Mouse (Mus musculus) gastrocnemius, postnatal 36 days (tissue): Measurements from ENCODE around the gene Ccdc12. TPM values are rescaled to one million over a fixed set of nuclear protein-coding genes. Genes with fewer than 3 reads are reported as not detected.

ENCODE experiments used
- DNase-seq, 2 experiments: peaks; one replicate each; pipeline ENCODE4 v3.0.0; 2022
- intact Hi-C: fragments of 180-260 bp; cut with DNase I; formaldehyde crosslinking; loops from one replicate; pipeline ENCODE4 v1.15.1; 2025
- total RNA-seq, 2 experiments: library from RNA; stranded (reverse); gene quantifications; 2 replicates each; pipeline ENCODE4 v1.2.3; 2021

Gene Ccdc12
- total RNA-seq, 2 experiments from 2014 or later: 45.1 to 48.1 TPM

DNA sequence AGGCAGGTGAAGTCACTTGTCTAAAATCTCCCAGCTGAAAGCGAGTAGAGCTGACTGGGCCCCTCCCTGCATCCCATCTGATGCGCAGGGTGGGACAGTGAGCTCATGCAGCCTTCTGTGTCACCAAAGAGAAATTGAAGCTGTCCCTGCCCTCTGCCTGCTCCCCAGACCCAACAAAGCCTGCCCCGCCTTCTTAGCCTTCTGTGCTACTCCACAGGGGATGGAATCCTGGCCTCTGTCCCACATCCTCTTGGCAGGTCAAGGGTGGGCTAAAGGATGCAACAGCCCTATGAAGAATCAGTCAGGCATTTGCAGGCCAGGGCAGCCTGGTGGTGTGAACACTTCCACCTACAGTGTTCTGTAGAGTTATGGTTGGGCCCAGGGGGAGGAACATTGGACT, 41.2 kb downstream of the Ccdc12 start:
- no peak for DNase-seq
- intact Hi-C loops: no loop called here

DNA sequence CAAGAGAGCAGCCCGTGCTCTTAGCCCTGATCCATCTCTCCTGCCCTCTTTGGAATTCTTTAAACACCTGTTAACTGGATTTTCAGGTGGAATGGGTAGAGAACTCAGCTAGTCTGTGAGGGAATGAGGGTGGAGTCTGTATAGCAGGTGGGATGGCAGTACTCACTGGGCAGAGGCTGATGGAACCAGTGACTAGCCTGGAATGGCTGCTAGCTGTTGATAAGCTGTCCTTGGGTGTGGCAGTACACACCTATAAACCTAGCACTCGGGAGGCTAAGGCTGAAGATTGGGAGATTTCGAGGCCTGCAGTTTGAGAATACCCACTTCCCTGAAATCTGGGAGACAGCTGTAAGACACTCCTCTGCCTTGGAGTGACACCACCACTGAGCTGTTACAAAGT, 43.3 kb downstream of the Ccdc12 start:
- intact Hi-C loops: no loop called here
- no peak for DNase-seq

DNA sequence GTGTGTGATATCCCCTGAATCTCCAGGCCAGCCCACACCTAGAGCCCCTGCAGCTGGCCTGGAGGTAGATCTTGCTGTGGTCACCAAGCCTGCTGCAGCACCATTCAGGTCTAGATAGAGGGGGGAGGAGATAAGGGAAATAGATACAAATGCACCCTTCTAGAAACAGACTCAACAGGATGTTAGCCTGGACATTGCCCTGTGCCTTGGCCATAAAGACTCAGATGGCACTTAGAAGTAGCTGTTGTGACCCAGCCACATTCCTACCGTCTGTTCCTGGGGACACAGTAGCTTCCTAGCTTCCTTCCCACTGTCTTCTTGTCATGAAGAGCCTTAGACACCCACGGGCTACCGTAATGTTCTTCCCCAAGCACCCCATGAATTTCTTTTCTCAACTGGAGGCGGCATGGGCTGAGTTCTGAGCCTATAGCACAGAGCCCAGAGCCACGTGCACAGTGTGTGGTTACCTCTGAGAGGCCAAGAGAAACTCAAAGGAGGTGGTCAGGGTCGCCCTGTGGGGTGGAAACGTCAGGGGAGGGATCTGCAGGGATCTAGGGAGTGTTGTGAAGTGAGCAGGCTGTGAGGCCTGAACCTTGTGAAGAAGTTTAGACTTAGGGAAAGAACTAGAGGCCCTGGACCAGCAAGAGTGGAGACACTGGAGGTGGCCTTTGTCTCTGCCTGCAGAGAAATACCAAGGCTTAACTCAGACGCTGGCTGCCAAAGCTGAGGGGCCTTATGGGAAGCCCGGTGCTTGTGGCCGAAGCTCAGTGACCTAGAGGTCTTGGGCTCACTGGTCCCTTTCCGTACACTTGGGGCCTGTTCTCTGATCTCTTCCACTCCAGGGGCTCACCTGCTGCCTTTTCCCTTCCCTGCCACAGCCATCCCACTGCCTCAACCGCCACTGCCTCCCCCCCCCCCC, 45.1 kb downstream of the Ccdc12 start:
- no peak for DNase-seq
- intact Hi-C loops: loop anchor here (5.0 kb wide), 1 partner anchor 239 kb away; no protein-coding TSS in a partner anchor

DNA sequence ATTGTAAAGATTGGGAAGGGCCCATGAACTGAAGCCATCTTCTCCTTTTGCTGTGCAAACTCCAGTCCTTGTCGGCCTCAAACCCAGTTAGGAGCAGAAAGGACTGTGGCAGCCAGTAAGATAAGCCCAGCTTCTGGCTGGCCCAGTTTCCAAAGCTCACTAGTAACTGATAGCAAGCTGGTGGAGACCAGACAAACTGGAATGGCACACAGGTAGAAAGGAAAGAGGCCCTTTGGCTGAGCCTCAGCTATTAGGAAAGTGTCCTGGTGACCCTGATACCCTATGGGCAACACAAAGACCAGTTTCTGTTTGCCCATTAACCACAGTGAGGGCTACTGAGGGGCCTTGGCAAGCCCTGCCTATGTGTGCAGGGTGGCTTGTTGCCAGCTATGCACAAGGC, 46.5 kb downstream of the Ccdc12 start:
- no peak for DNase-seq
- intact Hi-C loops: loop anchor here (5.0 kb wide), 1 partner anchor 241 kb away; no protein-coding TSS in a partner anchor

DNA sequence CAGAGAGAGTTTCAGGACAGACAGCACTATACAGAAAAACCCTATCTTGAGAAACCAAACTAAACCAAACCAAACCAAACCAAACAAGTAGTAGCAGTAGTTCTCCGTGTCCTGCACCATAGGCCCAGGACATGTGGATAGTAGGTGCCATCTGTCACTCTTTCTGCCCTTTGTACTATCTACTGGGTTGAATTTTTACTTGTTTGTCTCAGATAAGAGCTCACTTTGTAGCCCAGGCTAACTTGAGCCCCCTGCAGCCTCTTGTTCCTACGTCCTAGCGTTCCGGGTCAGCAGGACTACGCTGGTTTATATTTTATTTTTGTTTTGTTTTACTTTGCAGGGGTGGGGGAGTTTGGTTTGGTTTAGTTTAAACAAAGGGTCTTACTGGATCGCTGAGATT, 47.6 kb downstream of the Ccdc12 start:
- intact Hi-C loops: loop anchor here (5.0 kb wide), 1 partner anchor 242 kb away; no protein-coding TSS in a partner anchor
- no peak for DNase-seq

DNA sequence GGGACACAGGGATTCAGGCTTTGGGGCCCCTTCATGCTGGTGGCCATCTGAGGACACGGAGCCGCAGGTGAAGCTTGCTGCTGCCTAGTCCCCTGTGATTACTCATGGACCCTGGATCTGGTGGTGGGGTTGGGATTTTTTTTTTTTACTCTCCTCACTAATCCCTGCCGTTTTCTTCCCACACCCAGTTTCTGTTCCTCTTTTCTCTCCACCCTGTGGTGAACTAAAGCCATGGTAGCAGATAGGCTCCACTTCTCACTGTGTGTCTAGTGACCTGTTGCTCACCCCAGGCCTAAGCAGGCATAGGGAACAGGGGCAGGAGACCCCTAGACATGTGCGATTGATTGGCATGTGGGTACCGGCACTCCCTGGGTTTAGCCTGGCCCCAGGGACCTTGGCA, 50.5 kb downstream of the Ccdc12 start:
- intact Hi-C loops: no loop called here
- DNase-seq: no peak

DNA sequence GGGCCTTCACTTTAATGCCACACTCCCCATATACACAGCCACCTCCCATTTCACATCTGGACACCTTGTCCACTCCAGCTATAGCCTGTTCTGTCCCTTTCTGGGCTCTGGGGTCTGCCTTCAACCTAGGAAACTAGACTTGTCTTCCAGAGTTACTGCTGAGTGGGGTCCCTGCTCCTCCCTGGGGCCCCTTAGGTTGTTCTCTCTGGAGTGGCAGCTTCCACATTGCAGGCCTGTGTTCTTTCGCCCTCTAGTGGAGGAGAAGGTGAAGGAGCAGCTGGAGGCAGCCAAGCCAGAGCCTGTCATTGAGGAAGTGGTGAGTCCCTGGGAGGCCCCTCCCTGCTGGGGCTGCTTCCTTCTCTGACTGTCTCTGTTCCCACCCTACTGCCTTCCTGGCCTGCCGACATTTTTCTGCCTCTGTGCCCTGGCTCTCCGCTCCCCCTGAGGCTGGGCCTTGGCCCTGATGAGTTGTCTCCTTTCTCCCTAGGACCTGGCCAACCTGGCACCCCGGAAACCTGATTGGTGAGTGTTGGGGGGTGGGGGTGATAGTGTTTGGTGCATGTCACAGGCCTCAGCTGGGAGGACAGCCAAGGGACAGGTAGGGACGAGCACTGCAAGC, 53.4 kb downstream of the Ccdc12 start:
- peak; percentile 64 to 68 for DNase-seq
- intact Hi-C loops: loop anchor here (1.0 to 5.0 kb wide), 3 partner anchors 74 to 297 kb away; no protein-coding TSS in a partner anchor

DNA sequence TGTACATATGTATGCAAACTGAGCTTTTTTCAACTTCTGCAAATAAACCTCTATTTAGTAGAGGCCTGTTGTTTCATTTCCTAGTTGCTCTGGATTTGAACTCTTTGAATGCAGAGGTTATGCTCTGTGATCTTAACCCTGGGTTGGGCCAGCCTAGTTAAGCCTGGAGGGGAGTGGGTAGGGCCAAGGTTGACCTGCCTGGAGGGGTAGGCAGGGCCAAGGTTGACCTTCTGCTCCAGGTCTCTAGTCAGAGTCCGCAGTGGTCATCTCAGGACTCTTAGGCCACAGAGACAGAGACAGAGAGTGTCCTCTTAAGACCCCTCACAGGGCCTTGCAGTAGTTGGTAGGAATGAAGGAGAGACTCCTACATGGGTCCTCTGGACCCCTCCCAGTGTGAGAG, 55.2 kb downstream of the Ccdc12 start:
- no peak for DNase-seq
- intact Hi-C loops: loop anchor here (5.0 kb wide), 1 partner anchor 264 kb away; no protein-coding TSS in a partner anchor

DNA sequence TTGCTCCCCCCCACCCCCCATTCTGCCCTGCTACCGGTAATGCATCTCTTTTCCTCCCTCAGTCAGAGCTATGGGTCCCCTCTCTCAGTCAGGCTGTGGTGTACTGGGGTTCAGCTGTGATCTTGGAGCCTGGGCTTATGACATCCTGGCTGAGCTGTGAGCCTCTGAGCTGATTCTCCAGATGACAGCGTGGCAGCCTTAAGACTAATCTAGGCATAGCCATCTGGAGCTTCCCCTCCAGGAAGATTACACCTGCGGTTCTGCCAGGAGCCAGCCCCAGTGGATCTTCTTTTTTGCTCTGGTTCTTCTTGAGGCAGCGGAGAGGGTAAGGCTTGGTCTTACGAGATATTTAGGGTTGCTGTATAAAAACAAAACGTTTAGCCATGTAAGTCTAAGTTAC, 55.7 kb downstream of the Ccdc12 start:
- no peak for DNase-seq
- intact Hi-C loops: loop anchor here (5.0 kb wide), 1 partner anchor 265 kb away; no protein-coding TSS in a partner anchor

DNA sequence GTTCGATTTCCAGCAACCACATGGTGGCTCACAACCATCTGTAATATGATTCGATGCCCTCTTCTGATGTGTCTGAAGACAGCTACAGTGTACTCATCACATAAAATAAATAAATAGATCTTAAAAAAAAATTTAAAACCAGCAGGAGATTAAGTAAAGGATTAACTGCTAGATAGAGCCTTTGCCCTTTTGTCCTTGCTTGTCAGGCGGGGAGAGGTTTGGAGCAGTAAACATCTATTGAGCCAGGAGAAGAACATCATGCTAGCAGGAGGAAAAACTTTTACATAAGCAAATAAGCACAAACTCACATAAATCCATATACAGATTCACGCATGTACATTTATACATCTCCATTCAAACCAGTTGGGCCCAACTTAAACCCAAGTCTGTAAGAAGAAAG, 56.2 kb downstream of the Ccdc12 start:
- no peak for DNase-seq

DNA sequence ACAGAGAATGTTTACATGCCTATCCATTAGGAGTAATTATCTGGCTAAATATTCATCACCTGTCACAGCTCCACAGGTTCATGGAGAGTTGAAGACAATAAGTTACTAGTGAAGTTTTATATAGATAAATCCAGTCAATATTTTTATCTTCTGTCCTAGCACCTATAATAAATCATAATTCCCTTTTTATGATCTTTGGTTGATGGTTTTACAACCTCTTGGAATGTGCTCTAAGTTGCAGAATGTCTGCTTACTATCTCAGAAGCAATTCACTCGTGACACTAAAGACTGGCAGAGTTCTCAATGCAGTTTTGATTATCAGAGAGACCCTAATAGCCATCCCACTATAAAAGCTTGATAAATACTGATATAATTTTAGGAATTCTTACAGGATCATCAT, 57.1 kb downstream of the Ccdc12 start:
- intact Hi-C loops: loop anchor here (5.0 kb wide), 1 partner anchor 266 kb away; no protein-coding TSS in a partner anchor
- no peak for DNase-seq

More for the DNA sequence above, 56.2 kb downstream of the Ccdc12 start:
- intact Hi-C loops: loop anchor here (5.0 kb wide), 1 partner anchor 265 kb away; no protein-coding TSS in a partner anchor

DNA sequence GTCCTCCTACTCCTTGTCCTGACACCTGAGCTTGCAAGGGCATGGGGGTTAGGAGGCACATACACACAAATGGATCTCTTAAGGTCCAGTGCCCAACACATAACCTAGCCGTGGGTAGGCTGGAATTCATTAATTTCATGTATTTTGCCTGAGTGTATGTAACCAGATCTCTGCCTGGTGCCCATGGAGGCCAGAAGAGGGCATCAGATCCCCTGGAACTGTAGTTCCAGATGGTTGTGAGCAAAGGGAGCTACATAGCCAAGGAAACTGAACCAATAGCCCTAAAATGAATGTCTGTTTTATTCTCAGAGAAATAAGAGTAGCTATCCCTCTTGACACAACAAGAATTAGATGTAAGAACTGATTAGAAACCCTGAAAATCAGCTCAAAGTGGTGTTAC, 59.1 kb downstream of the Ccdc12 start:
- DNase-seq: no peak
- intact Hi-C loops: no loop called here

DNA sequence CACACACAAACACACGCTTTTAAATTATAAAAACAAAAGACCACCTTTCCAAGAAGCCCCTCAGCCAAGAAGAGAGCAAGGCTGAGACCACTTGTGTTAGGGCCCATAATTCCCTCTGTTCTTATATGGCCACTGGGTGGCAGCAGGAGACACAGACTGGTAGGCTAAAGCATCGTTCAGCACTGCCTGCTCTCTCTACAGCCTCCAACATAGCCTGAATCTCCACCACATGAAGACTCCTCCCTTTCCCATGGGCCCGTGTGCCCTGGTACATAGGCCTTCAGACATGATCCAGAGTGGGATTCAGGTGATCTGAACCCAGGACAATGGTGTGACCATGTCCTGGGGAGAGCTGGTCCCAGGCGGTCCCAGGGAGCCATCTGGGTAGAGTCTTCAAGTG, 60.5 kb downstream of the Ccdc12 start:
- peak in 1 of 2 experiments; percentile 44 for DNase-seq
- intact Hi-C loops: loop anchor here (2.0 kb wide), 1 partner anchor 154 kb away; no protein-coding TSS in a partner anchor

DNA sequence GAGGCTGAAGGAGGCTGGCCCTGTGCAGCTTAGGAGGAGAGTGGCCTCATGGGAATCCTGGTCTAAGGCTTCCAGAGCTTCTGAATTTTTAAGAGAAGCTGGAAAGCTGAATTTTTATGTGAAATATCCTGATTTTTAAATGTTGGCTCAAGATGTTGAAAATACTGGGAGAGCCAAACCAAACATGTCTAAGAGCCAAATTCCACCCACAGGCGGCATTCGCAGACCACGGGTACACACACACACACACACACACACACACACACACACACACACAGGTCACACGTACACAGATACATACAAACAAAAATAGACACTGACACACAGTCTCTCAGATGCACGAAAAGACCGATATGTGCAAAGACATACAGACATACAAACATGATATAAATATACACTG, 61.8 kb downstream of the Ccdc12 start:
- intact Hi-C loops: no loop called here
- DNase-seq: no peak

DNA sequence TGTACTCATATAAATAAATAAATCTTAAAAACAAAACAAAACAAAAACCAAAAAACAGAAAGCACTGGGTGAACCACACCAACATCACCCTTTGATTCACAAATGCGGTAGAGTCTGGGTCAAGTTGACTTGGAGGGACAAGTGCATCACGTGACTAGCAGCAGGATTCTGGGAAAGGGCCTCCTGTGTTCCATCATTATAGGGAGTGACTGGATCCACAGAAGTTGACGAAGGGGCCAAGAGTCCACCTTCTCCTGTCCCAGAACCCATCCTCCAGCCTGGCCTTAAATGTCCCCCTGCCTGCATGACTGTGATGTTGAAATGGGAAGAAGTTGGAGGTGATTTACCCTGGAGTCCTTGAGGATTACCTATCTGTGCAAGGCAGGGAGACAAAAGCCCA, 62.5 kb downstream of the Ccdc12 start:
- no peak for DNase-seq
- intact Hi-C loops: no loop called here

DNA sequence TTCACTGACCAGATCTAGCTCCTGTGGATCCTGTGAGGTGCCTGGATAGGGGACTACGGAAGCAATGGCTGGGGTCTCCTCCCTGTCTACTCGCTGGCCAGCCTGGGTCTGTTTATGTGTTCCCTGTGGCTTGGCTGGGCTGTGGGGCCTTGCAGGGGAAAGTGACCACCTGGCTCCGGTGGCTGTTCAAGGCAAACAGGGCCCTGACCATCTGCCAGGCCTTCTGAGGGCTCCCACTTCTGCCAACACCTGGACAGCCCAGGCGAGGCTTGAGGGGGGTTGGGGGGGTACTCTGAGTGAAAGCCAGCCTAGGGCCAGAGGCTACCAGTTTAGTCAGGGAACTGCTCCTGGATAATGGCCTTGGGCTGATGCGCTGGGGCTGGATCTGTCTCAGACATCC, 63.7 kb downstream of the Ccdc12 start:
- DNase-seq: no peak
- intact Hi-C loops: no loop called here

DNA sequence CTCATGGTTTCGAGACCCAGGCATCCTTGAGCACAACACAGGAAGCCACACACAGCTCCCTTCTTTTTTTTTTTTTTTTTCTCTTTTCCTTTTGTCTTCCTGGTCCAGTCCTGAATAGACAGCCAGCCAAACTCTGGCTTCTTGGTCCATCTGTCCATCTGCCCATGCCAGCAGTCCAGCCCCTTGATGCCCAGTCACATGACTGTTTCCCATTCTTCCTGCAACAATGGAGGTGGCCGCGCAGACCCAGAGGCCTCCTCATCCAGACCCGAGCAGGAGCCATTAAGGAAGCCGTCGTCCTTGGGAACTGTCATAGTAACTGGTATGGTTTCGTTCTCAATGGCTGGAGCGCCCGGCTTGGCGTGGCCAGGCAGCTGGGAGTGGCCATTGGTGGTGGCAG, 65.8 kb downstream of the Ccdc12 start:
- DNase-seq: no peak
- intact Hi-C loops: no loop called here

DNA sequence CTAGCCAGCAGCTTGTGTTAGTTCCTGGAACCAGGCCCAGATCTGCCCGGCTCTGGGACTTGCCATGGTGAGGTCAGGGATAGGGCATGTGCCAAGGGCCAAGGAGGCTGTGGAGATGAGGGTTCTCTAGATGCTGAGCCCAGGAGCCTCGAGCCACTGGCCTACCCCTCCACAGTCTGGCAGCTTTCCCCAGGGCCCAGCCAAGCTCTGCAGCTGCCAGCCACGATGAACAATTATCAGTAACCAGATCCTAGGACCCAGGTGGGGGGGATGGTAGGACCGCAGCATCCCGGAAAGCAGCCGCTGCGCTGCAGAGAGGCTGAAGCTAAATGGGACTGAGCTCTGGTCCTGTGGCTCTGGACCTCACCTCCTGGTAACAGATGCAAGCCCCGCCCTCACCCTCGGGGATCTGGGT, 69.4 kb downstream of the Ccdc12 start:
- intact Hi-C loops: loop anchor here (2.0 kb wide), 1 partner anchor 53 kb away; no protein-coding TSS in a partner anchor
- DNase-seq: peak in 1 of 2 experiments; percentile 22

DNA sequence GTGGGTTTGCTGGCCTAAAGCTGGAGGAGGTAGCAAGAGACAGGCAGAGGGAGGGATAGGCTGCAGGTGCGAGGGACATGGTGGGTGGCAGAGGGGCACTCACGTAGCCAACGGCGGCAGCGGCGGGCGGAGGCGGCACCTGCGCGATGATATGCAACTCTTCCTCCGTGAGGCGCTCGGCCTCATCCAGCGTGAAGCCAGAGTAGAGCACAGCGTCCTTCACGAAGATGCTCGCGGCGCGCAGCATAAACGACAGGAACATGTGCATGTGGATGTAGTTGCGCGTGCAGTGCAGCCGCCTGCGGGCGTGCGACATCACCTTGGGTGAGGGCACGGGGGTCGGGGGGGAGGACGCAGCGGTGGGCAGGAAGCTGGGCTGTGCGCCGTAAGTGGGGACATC, 70.6 kb downstream of the Ccdc12 start:
- intact Hi-C loops: no loop called here
- DNase-seq: no peak

DNA sequence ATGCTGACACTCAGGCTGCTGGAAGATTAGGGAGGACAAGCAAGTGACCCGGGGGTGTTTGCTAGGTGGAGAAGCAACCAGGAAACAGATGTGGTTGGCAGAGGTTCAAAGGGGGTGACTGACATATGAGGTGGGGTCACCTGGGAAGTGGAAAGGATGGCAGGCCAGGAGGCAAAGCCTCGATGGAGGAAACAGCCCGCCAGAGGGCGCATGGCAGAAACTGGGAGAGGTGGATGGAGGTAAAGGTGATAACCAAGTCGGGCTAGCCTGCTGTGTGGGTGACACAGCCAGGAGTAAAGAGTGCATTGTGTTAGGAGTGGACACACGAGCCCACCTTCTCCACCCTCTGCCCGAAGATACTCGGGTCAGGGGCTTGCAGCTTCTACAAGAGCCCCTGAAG, 73.5 kb downstream of the Ccdc12 start:
- intact Hi-C loops: loop anchor here (2.0 to 5.0 kb wide), 2 partner anchors 51 to 142 kb away; no protein-coding TSS in a partner anchor
- peak in 1 of 2 experiments; percentile 32 for DNase-seq

DNA sequence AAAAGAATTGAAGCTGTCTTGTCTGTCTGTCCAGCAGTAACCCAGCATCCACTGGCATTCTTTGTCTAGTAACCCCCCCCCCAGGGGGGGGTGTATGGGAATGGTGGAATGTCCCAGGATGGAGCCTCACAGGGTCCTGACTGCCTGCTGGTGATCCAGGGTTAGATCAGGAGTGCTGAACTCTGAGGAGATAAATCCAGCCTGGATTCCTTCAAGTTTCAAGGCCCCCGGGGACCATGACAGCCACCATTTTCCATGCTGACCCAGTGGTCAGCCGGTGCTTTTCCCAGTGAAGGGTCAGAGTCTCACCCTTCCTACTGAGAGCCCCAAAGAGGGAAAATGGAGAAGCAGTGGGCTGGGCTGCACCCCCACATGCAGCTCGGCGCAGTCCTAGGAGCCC, 75.6 kb downstream of the Ccdc12 start:
- intact Hi-C loops: loop anchor here (2.0 to 5.0 kb wide), 2 partner anchors 49 to 140 kb away; no protein-coding TSS in a partner anchor
- no peak for DNase-seq
